Mouse (Mus musculus): ENCODE results near the gene Taf5.

Taf5 gene

GRCm38 (mm10) chr19:47067924-47068611 lies 522 bp downstream of the Taf5 start:
- DNase-seq, result peak; percentile 83 to 86

- DNase-seq, result no peak
Measured at GRCm38 (mm10) chr19:47088226-47088625, 20.7 kb downstream of the Taf5 start.

- no peak for DNase-seq
Measured at GRCm38 (mm10) chr19:47089718-47090525, 22.4 kb downstream of the Taf5 start.

- DNase-seq, result peak; percentile 91 to 92
Measured at GRCm38 (mm10) chr19:47090550-47091156, 23.1 kb downstream of the Taf5 start, which contains the start of the genes Usmg5 and Pdcd11. TSS of gene Usmg5 (minus strand) at chr19:47090647. TSS of gene Pdcd11 (plus strand) at chr19:47090768.

- DNase-seq, result no peak
Measured at GRCm38 (mm10) chr19:47101080-47101479, 33.5 kb downstream of the Taf5 start.

GRCm38 (mm10) chr19:47104641-47105271 lies 37.2 kb downstream of the Taf5 start:
- DNase-seq, result no peak

- no peak for DNase-seq
Measured at GRCm38 (mm10) chr19:47118634-47119033, 51.1 kb downstream of the Taf5 start.

- DNase-seq, result no peak
Measured at GRCm38 (mm10) chr19:47121054-47121453, 53.5 kb downstream of the Taf5 start.

- no peak for DNase-seq
Measured at GRCm38 (mm10) chr19:47122802-47123201, 55.3 kb downstream of the Taf5 start.

GRCm38 (mm10) chr19:47128164-47128563 lies 60.6 kb downstream of the Taf5 start:
- no peak for DNase-seq

GRCm38 (mm10) chr19:47128835-47129234 lies 61.3 kb downstream of the Taf5 start:
- no peak for DNase-seq

GRCm38 (mm10) chr19:47130551-47131125 lies 63.1 kb downstream of the Taf5 start:
- DNase-seq, result no peak
